Mouse (Mus musculus) urinary bladder, postnatal 36 days (tissue): ENCODE measurements around the gene Rpp25l.

Experiments
- DNase-seq, 2 experiments: peaks; one replicate each; pipeline ENCODE4 v3.0.0; 2022; ENCODE audit warnings: low spot score in 2 of 2, mixed read lengths in 1 of 2

Gene Rpp25l

GRCm38 (mm10) chr4:41670836-41671235, 42.5 kb downstream of the Rpp25l start:
- no peak for DNase-seq

DNA sequence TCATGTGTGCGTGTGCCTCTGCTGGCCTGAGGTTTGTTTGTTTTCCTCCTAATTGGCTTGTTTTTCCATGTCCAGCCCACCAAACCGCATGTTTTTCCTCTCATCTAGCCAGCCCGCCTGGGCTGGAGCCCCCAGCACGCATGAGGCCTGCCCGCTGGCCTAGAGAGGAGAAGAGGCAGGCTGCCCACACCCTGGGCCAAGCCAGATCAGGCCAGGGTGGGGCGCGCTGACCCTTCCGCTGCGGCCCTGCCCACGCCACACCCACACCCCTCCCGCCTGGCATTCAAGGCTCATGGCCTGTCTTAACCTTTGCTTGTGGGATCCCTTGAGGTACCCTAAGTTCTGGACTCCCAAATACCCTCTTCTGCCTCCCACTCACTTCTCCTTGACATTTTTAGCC, 46.7 kb downstream of the Rpp25l start:
- DNase-seq: no peak

DNA sequence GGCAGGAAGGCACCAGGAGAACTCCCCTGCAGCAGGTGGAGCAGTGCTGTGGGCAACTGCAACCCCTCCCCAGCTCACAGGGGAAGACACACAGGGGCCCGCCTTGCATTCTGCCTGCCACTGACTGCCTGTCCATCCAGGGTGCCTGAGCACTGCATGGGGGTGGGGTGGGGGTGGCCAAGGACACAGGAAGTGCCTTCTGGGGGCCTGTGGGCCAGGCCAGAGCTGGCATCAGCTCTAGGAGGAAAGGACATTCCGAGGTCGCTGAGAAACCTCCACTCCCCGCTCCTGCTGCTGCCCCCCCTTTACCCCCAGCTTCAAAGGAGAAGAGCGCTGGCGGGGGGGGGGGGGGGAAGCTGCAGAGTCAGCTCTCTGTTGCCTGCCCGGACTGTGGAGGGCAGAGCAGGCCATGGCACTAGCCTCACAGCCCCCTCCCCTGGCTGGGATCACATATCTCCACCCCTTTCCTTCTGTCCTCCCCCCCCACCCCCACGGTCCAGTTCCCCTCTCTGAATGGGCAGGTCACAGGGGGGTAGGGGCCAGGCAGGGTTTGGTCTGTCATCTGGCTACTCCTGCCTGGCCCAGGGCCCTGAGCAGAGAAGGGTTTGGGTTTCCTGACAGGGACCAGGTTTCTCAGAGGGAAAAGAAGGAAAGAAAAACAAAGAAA, 48.2 kb downstream of the Rpp25l start:
- no peak for DNase-seq

DNA sequence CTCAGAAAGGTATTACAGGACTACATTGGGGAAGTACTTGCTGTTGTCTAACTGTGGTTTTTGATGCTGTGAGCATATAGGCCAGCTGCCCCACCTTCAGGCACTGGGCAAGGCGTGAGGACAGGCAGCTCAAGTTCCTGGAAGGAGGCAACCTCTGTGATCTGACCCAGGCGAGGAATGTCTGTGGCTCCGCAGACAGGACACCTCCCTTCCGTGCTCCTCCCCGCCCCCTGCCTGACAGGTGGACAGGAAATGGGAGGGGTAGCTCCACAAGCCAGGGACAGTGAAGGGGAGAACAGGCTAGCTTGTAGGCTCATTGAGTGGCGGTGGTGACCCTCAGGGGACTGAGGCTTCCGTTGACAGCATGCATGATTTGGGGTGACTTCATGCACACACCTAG, 48.8 kb downstream of the Rpp25l start:
- DNase-seq: no peak

- DNase-seq: no peak
Measured at GRCm38 (mm10) chr4:41663614-41664013, 49.7 kb downstream of the Rpp25l start.

DNA sequence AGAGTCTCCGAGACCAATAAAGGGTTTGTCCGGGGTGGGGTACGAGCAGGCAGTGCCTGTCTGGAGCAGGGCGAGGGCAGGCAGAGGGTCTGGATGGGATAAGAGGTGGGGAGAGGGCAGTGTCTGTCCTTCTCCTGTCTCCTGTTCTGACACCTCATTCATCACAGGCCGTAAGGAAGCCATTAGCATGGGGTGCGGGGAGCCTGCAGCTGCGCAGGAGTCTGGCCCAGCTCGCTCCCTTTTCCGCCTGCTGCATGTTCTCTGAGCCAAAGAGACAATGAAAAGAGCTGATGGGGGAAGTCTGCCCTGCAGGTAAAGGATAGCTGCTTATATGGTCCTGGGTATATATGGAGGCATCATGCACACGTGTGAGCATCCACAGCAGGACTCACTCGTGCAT, 50.6 kb downstream of the Rpp25l start:
- no peak for DNase-seq
